Mouse (Mus musculus) gastrocnemius, adult 8-10 months (tissue): Measurements from ENCODE around the gene Amd1. TPM values are rescaled to one million over a fixed set of nuclear protein-coding genes. Genes with fewer than 3 reads are reported as not detected.

Experiments
- DNase-seq, 2 experiments: peaks; one replicate each; pipeline ENCODE4 v3.0.0; 2022; ENCODE audit warnings: low spot score in 2 of 2
- total RNA-seq, 4 experiments: library from RNA; stranded (reverse); gene quantifications; 2 replicates each; pipeline ENCODE4 v1.2.4; 2022

The Amd1 gene
- total RNA-seq, 4 experiments from 2014 or later = 105 to 912 (median 433) TPM

DNA sequence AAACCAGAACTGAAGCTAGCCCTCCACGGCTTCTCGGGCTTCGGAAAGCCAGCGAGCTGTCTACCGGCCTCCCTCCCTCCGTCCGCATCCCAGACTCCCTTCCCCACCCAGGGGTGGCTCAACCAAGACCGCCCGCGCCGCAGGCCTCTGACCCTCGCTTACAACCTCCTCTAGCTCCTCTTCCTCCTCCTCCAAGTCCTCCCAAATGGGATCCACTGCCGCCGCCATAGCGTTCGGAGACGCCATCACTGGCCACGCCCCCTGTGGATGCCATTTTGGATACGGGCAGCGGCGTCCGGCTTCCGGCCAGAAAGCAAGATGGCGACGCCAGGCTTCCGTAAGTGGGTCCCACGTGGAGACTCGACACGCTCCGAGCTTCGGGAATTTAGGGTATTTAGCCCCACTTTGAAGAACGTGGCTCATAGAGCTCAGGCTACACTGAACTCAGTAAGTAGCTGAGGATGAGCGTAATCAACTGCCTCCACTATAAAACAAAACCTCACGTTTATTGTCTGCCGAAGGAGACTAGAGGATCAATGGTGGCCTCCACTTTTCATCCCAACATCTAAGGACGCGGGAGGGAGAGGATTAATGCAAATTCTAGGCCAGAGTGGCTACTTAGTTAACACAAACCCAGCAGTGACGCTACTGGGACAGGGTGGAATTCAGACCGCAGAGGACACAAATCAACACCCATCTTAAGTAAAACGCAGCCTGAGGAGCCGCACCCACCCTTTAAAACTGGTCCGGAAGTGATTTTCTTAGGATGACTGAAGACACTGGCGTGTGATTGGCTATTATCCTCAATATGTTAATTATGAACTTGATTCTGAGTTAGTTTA is 44.4 kb downstream of the Amd1 start, which contains the start of gene Gtf3c6:
Gene Gtf3c6 (minus strand): TSS at position 695 of the 842 bp plus-strand sequence.
- DNase-seq = peak; percentile 88 to 90

- peak; percentile 6 to 18 for DNase-seq
These were observed 45.3 kb downstream of the Amd1 start for GRCm38 (mm10) chr10:40256716-40257115.

- DNase-seq = no peak
These were observed 51.0 kb downstream of the Amd1 start for GRCm38 (mm10) chr10:40250969-40251368.

- no peak for DNase-seq
These were observed 52.4 kb downstream of the Amd1 start for GRCm38 (mm10) chr10:40249625-40250024.

DNA sequence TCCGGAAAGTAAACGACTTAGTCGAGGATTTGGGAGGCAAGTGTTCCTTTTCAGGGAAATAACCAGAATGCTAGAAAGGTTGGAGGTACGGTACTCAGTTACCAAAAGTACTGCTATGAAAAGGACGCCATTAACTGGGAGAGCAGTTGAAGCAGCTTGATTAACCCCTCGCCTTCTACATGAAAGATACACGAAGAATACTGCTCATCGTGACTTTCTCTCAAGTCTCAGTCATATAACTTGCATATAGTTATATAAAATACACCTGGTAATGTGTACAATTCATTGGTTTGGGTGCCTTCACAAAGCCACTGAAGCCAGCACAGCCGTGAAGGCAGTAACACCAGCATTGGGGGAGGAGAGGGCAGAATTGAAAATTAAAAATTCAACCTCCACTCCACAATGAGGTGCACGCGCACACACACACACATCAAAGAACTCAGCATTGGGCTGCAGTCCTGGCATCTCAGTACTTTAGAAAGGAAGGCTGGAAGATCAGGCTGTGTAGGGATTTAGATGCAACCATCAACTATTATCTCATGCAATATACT is 54.7 kb downstream of the Amd1 start:
- DNase-seq = no peak

- DNase-seq = peak; percentile 42 to 71
These were observed 55.4 kb downstream of the Amd1 start, which contains the start of gene Rpf2 for GRCm38 (mm10) chr10:40246374-40247165. Rpf2 (minus strand) TSS chr10:40247036.

- DNase-seq = no peak
These were observed 64.2 kb downstream of the Amd1 start for GRCm38 (mm10) chr10:40237826-40238225.

Other genes with a start within 250 kb of the Amd1 start
- gene Slc16a10, start 159.9 kb downstream of the Amd1 start, total RNA-seq = 10 to 100 TPM; 38.7 to 56.1 (median 46.4) TPM
- 10 to 100 TPM; 14.0 to 19.3 (median 18.6) TPM for gene Rpf2, start 55.1 kb downstream of the Amd1 start, total RNA-seq
- gene Gtf3c6, start 44.1 kb downstream of the Amd1 start, total RNA-seq = 10 to 100 TPM; 19.8 to 32.6 (median 25.5) TPM
- 10 to 100 TPM in 2 of 4 experiments, 1 to 10 TPM in 2; 6.8 to 35.5 (median 20.0) TPM for gene Cdk19, start 37.4 kb upstream of the Amd1 start, total RNA-seq